Mouse (Mus musculus) hematopoietic stem cell, adult 5-6 weeks (primary cell): ENCODE measurements around the gene Ube2d1. TPM values are rescaled to one million over a fixed set of nuclear protein-coding genes. Genes with fewer than 3 reads are reported as not detected.

Experiments
- ATAC-seq, 2 experiments: fragments of 125-278 bp in 1 of 2; replicated peaks in 1 of 2; 2 replicates each; pipeline ENCODE4 v1.8.0; 2016 to 2017; ENCODE audit warnings: inconsistent platforms in 2 of 2, mild to moderate bottlenecking in 2 of 2, moderate number of reproducible peaks in 2 of 2, low read depth in 1 of 2, moderate TSS enrichment in 1 of 2; ENCODE audit not compliant: low FRiP score in 2 of 2, poor library complexity in 2 of 2, severe bottlenecking in 2 of 2, insufficient read depth in 1 of 2, low TSS enrichment in 1 of 2
- total RNA-seq: library from RNA; stranded (forward); fragments of 172-1452, 232-1000 nt; gene quantifications from 2 replicates; pipeline ENCODE4 v1.2.3, GENCODE M21; 2017

The Ube2d1 gene
- total RNA-seq, 1 experiment from 2014 or later: 7.8 TPM

- ATAC-seq: no peak
These were observed 15.1 kb upstream of the Ube2d1 start for GRCm38 (mm10) chr10:71300161-71300560.

GRCm38 (mm10) chr10:71293245-71293644 is 8.2 kb upstream of the Ube2d1 start:
- no peak for ATAC-seq

GRCm38 (mm10) chr10:71292254-71292653 is 7.2 kb upstream of the Ube2d1 start:
- peak; percentile 82 to 94 for ATAC-seq

GRCm38 (mm10) chr10:71291801-71292200 is 6.7 kb upstream of the Ube2d1 start:
- ATAC-seq: 0 out of 4 replicates have a peak, but pooled peaks of 1 of the 2 experiments have one; percentile 9

DNA sequence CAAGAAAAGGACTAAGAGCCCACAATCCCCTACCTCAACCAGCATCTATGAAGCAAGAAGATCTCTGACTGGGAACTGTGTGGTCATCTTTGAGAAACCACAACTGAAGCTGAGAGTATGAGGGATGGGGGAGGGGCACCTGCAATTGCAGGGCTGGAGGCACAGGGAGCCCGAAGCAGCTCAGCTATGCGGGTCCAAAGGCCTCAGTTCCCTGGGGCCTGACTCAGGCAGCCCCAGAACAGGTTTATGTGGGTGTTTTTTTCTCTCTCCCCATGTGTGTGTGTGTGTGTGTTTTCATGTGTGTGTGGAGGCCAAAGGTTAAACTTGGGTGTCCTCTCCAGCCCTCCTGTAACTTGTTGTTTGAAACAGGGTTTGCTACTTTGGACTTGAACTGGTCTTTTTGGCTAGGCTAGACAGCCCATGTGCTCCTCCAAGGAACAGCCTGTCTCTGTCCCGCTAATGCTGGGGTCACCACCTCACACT is 6.2 kb upstream of the Ube2d1 start:
- peak; percentile 56 to 57; a peak in 3 of 4 replicates for ATAC-seq

GRCm38 (mm10) chr10:71284511-71285125 is 444 bp downstream of the Ube2d1 start:
- ATAC-seq: peak; percentile 19 to 40; a peak in 2 of 4 replicates

DNA sequence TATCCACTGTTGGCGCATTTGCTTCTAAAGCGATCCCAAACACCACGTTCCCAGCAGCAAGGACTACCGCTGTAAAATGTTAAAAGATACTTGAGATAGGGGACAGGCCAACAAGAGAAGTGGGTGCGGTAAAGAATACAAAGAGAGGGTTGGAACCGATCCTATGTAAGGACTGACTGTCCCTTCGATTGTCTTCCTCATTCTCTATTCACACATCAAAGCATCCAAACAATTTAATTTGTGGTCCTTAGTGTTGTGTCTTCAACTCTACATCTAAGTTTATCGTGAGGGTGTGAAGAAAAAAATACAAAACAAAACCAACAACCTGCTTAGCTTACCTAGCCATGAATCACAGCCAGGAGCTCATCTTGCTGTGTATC is 941 bp downstream of the Ube2d1 start:
- no peak for ATAC-seq

- ATAC-seq: no peak
These were observed 11.9 kb downstream of the Ube2d1 start for GRCm38 (mm10) chr10:71273008-71273739.

DNA sequence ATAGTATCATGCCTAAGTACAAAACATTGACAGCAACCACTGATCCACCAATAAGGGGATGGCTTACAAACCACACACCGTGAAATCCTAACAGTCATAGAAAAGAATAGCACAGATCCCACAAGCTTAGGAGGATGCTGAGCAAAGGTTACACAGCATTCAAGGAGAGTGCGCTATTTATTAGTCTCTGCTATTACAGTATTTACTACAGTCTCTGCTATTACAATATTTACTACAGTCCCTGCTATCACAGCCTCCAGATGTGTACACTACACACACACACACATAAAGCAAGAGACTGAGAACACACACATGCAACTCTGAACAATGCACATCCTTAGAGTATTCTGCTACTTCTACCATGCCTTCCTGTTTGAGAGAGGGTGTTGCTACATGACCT is 17.1 kb downstream of the Ube2d1 start:
- ATAC-seq: no peak

GRCm38 (mm10) chr10:71267511-71267910 is 17.6 kb downstream of the Ube2d1 start:
- ATAC-seq: no peak

DNA sequence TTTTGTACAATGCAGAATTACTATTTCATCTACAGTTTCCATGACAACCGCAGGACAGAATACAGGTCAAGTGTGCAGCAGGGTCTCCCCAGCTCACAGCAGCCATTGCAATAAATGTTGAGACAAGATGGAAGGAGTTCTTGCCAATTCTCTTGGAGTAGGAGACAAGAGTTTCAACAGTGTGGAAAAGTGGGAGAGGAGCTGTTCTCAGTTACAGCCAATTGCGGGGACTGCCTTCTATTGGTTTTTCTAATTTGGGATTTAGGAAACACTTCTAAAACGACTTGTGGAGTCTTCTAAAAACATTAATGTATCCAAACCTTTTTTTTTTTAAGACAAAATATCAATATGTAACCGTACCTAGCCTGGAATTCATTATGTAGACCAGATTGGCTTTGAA is 20.0 kb downstream of the Ube2d1 start:
- no peak for ATAC-seq

GRCm38 (mm10) chr10:71261637-71262036 is 23.4 kb downstream of the Ube2d1 start:
- no peak for ATAC-seq

DNA sequence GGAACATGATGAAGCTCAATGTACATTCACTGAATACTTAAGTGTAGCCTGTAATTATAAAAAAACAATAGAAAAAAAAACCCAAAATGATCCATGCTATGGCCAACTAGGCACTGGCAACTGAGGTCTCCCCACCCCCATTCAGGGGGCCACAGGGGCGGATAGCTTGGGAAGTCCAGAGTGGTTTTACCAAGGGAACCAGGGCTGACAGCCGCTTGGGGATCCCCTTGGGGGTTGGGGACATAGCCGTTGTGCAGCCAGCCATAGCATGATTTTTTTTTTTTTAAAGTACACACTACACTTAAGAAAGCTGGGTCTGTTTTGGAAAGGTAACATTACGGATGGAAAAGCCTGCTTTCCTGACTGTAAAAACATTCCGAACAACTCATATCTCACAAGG is 26.1 kb downstream of the Ube2d1 start:
- no peak for ATAC-seq

- no peak for ATAC-seq
These were observed 26.5 kb downstream of the Ube2d1 start for GRCm38 (mm10) chr10:71258516-71258915.

GRCm38 (mm10) chr10:71253147-71253546 is 31.9 kb downstream of the Ube2d1 start:
- no peak for ATAC-seq

- no peak for ATAC-seq
These were observed 32.6 kb downstream of the Ube2d1 start for GRCm38 (mm10) chr10:71252421-71252820.

- ATAC-seq: no peak
These were observed 33.2 kb downstream of the Ube2d1 start for GRCm38 (mm10) chr10:71251846-71252245.

DNA sequence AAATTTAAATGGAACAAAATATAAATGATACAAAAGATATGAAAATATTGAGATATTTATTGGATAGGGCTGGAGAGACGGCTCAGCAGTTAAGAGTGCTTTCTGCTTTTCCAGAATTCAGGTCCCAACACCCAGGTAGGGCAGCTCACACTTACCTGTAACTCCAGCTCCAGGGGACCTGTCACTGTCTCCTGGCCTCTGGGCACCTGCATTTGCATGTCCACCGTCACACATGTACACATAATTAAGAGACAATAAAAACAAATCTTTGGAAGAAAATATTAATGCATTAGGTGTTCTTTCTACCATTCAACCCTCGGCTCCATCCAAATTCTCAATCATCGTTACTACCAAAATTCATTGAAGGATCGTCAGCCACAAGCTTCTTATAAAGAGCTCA is 33.8 kb downstream of the Ube2d1 start:
- ATAC-seq: no peak

DNA sequence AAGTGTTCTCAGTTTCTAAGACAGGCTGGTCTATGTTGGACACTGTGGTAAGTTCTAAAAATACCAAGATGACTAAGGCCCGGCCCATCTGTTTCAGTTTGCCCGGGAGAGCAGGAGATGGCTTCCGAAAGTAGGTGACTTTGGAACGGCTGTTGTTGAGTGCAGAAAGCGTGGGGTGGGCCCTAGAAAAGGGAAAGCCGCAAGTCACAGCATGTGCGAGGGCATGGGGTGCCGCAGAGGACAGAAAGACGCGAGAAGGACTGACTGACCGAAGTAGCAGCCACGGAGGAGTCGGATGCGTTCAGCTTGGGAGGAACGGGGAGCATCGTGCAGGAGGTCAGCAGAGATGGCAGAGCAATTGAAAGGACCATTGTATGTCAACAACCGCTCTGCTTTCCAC is 34.6 kb downstream of the Ube2d1 start:
- ATAC-seq: no peak
